Mouse (Mus musculus) Patski (cell line): Measurements from ENCODE around the gene Pheta1. TPM values are rescaled to one million over a fixed set of nuclear protein-coding genes. Genes with fewer than 3 reads are reported as not detected.
"Not testable (repeated sequence)": the region's sequence is repeated elsewhere in the genome, so short reads cannot be mapped to it uniquely, and the experiment has no call there.

ENCODE experiments used
- ATAC-seq: fragments of 100-300 bp; one replicate; pipeline ENCODE4 v1.8.0; 2021
- CTCF ChIA-PET: fragments of 350-600 bp; sonication (Branson Sonifier 250); formaldehyde crosslinking; loops from one replicate; lab custom pipeline; 2022; ENCODE audit warnings: inconsistent platforms; lab: Charles Lee
- POLR2A ChIA-PET: fragments of 350-600 bp; sonication (Branson Sonifier 250); formaldehyde crosslinking; loops from one replicate; lab custom pipeline; 2022; ENCODE audit warnings: antibody characterized with exemption, inconsistent platforms; lab: Charles Lee
- DNase-seq: peaks from one replicate; pipeline ENCODE4 v3.0.0-alpha.2; 2011; ENCODE audit warnings: low read depth, low spot score
- H3K27me3 ChIP-seq: fragments of 371-371 bp; one replicate; pipeline ENCODE4 v1.5.1; 2021
- CTCF ChIP-seq: fragments of 100-300 bp; IDR thresholded peaks from one replicate; pipeline ENCODE4 v1.5.1; 2021
- in situ Hi-C: fragments of 300-500 bp; cut with MboI; formaldehyde crosslinking; loops from 3 replicates; pipeline ENCODE4 v1.11.1; 2018; ENCODE audit warnings: low pct_unique_long_range_greater_than_20kb, mixed read lengths
- polyA plus RNA-seq: library from polyadenylated mRNA; unstranded; gene quantifications from one replicate; pipeline ENCODE4 v1.2.3, GENCODE M21; 2021

Pheta1 gene
- polyA plus RNA-seq, 1 experiment from 2014 or later, result 17.9 TPM

DNA sequence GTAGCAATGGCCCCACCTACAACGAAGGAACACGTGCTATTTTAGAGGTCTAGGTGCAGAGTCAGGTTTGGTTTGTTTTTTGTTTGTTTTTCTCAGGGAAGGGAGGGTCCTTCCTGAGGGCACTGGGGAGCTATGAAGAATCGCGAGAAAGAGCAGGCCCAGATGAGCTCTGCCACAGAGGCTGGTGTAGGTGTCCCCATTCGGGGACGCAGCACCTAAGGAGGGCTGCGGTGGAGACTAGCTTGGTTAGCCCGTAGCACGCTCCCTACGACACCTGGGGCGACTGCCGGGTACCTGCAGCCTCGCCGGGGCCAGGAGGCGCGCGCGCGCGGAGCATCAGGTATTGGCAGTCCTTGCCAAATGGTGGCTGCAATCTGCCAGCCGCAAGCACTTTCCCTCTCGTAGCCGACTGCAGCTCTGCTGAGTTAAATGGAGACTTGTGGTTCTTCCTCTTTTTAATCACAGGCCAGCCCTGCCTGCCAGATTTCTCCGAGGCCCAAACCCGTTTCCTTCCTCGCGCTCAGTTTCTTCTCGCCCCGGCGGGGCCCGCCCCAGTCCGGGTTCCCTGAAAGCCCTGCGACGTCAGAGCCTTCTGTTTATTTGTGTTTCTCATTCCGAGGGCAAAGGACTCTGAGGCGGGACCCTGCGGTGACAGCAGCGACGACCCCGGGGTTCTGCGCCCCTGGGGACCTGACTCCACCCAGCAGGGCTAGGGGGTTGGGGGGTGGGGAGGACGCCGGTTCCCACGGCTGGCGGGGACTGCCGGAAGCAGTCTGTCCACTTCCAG, 10.2 kb upstream of the Pheta1 start:
- ATAC-seq, result no peak
- CTCF ChIA-PET, result interaction anchor here (1.0 to 1.8 kb wide), 3 partner anchors 22 to 110 kb away, joined by 3 to 5 read pairs (median 4); no protein-coding TSS in a partner anchor
- in situ Hi-C loops, result no loop called here

GRCm38 (mm10) chr5:121839128-121839473, 9.7 kb upstream of the Pheta1 start:
- ATAC-seq (no peak), DNase-seq (no peak)
- in situ Hi-C loops, result no loop called here
- POLR2A ChIA-PET, result no interaction called here
- no peak for TF ChIP-seq CTCF
- CTCF ChIA-PET, result interaction anchor here (1.3 kb wide), 1 partner anchor 27 kb away, joined by 4 read pairs; no protein-coding TSS in a partner anchor
- no peaks in the 10 kb centered on the region for H3K27me3 ChIP-seq

More for the DNA sequence above, 10.2 kb upstream of the Pheta1 start:
- no peak for DNase-seq
- TF ChIP-seq CTCF, result no peak
- POLR2A ChIA-PET, result interaction anchor here (0.7 to 7.0 kb wide), 2 partner anchors 19 to 25 kb away, joined by 3 to 61 read pairs; no protein-coding TSS in a partner anchor
- H3K27me3 ChIP-seq, result no peaks in the 10 kb centered on the region

GRCm38 (mm10) chr5:121841516-121841915, 7.3 kb upstream of the Pheta1 start:
- ChIA-PET CTCF (interaction anchor here (4.3 kb wide), 1 partner anchor 24 kb away, joined by 41 read pairs; no protein-coding TSS in a partner anchor), POLR2A (no interaction called here)
- TF ChIP-seq CTCF, result no peak
- no peaks in the 10 kb centered on the region for H3K27me3 ChIP-seq
- ATAC-seq, result no peak
- DNase-seq, result no peak
- in situ Hi-C loops, result no loop called here

- POLR2A ChIA-PET, result no interaction called here
- ATAC-seq (no peak), DNase-seq (no peak)
- CTCF ChIA-PET, result interaction anchor here (4.3 kb wide), 1 partner anchor 25 kb away, joined by 41 read pairs; no protein-coding TSS in a partner anchor
- no peaks in the 10 kb centered on the region for H3K27me3 ChIP-seq
- in situ Hi-C loops, result no loop called here
- no peak for TF ChIP-seq CTCF
Observed at GRCm38 (mm10) chr5:121841973-121842372, 6.8 kb upstream of the Pheta1 start.

DNA sequence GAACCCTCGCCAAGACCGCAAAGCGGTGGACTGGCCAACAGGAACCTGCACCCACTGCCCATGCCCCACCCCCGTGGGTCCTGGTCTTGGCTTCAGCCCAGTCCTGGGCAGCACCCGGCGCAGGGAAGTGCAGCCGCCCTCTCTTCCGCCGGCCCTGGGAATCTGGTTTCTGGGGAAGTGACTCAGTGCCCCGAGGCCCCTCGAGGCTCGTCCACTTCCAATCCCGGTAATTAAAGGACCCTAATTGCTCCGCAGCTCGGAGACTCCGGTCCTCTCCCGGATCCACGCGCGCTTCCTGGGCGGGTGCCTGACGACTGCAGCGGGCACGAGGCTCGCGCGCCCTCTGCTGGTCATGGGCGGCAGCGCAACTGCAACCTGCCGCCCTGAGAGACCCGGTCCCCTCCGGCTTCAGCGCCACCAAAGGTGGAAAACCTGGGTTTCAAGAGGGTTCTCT, 6.1 kb upstream of the Pheta1 start:
- ChIA-PET CTCF (interaction anchor here (0.6 to 4.3 kb wide), 5 partner anchors 9 to 44 kb away, joined by 3 to 41 read pairs (median 7); no protein-coding TSS in a partner anchor), POLR2A (interaction anchor here (1.1 to 1.4 kb wide), 2 partner anchors 26 to 33 kb away, joined by 3 to 4 read pairs; no protein-coding TSS in a partner anchor)
- ATAC-seq (peak; percentile 38), DNase-seq (no peak)
- no peak for TF ChIP-seq CTCF
- in situ Hi-C loops, result no loop called here
- no peaks in the 10 kb centered on the region for H3K27me3 ChIP-seq

DNA sequence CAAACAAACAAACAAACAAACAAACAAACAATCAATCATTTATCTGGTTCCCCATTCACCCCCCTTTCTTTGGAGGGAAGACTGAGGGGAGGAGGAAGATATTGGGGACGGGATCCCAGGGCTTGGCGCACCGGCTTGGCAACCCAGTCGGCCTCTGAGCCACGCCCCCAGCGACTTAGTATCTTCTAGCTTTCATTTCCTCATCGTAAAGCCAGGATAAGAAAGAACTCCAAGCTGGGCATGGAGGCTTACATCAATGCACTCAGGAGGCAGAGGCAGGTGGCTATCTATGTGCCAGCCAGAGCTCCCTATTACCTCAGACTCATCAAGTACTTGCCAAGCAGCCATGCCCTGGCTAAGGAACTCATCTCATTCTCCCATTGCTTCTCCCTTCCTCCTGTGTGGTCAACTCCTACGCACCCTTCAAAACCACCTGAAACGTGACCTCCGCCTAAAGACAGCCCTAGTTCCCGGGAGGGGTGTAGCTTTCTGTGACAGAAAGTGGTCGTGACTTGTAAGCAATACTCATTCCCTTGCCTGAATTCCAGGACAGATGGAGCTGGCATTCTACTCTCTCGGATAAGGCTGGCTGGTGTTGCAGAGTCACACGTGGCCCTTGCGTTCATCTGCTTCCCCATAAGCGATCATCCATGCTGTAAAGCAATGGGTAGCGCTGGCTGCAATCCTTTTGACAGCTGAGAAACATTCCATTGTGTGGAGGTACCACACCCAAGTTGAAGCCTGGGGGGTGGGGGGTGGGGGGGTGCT, 5.5 kb upstream of the Pheta1 start:
- no peak for DNase-seq
- H3K27me3 ChIP-seq, result no peaks in the 10 kb centered on the region
- POLR2A ChIA-PET, result interaction anchor here (1.1 to 1.4 kb wide), 2 partner anchors 27 to 33 kb away, joined by 3 to 4 read pairs; no protein-coding TSS in a partner anchor
- in situ Hi-C loops, result no loop called here
- ATAC-seq, result no peak
- no peak for TF ChIP-seq CTCF
- CTCF ChIA-PET, result interaction anchor here (0.6 to 4.3 kb wide), 7 partner anchors 9 to 44 kb away, joined by 3 to 41 read pairs (median 4); no protein-coding TSS in a partner anchor

GRCm38 (mm10) chr5:121845361-121845760, 3.4 kb upstream of the Pheta1 start:
- POLR2A ChIA-PET, result interaction anchor here (0.6 kb wide), 1 partner anchor 58 kb away, joined by 3 read pairs; no protein-coding TSS in a partner anchor
- TF ChIP-seq CTCF, result no peak
- in situ Hi-C loops, result loop anchor here (5.0 kb wide), 1 partner anchor 33 kb away; no protein-coding TSS in a partner anchor
- DNase-seq, result no peak
- no peak for ATAC-seq
- CTCF ChIA-PET, result interaction anchor here (4.3 kb wide), 1 partner anchor 28 kb away, joined by 41 read pairs; no protein-coding TSS in a partner anchor
- no peaks in the 10 kb centered on the region for H3K27me3 ChIP-seq

- DNase-seq (no peak), ATAC-seq (no peak)
- ChIA-PET POLR2A (interaction anchor here (0.6 kb wide), 1 partner anchor 59 kb away, joined by 3 read pairs; no protein-coding TSS in a partner anchor), CTCF (no interaction called here)
- TF ChIP-seq CTCF, result no peak
- H3K27me3 ChIP-seq, result no peaks in the 10 kb centered on the region
- in situ Hi-C loops, result loop anchor here (5.0 kb wide), 1 partner anchor 34 kb away; no protein-coding TSS in a partner anchor
Observed at GRCm38 (mm10) chr5:121846322-121846721, 2.5 kb upstream of the Pheta1 start.

GRCm38 (mm10) chr5:121847269-121847668, 1.5 kb upstream of the Pheta1 start:
- ChIA-PET CTCF (interaction anchor here (0.8 kb wide), 1 partner anchor 30 kb away, joined by 3 read pairs; no protein-coding TSS in a partner anchor), POLR2A (interaction anchor here (1.0 kb wide), 1 partner anchor 187 kb away, joined by 6 read pairs; the partner anchor contains the start of genes Acad10 and Brap)
- H3K27me3 ChIP-seq, ATAC-seq, DNase-seq: not testable (repeated sequence)
- in situ Hi-C loops, result loop anchor here (5.0 kb wide), 1 partner anchor 35 kb away; no protein-coding TSS in a partner anchor
